Mouse (Mus musculus): ENCODE data around the gene Stard13.
A peak's percentile ranks its signal among the peaks of the same experiment; 100 is the strongest.

Gene Stard13

GRCm38 (mm10) chr5:151177171-151177570 lies 56.5 kb downstream of the Stard13 start:
- no peak for DNase-seq

- DNase-seq = no peak
Measured at GRCm38 (mm10) chr5:151175897-151176313, 57.7 kb downstream of the Stard13 start.

- DNase-seq = no peak
Measured at GRCm38 (mm10) chr5:151174485-151175460, 58.9 kb downstream of the Stard13 start.

GRCm38 (mm10) chr5:151173774-151174173 lies 59.9 kb downstream of the Stard13 start:
- no peak for DNase-seq

GRCm38 (mm10) chr5:151170168-151170750 lies 63.4 kb downstream of the Stard13 start:
- DNase-seq = no peak

DNA sequence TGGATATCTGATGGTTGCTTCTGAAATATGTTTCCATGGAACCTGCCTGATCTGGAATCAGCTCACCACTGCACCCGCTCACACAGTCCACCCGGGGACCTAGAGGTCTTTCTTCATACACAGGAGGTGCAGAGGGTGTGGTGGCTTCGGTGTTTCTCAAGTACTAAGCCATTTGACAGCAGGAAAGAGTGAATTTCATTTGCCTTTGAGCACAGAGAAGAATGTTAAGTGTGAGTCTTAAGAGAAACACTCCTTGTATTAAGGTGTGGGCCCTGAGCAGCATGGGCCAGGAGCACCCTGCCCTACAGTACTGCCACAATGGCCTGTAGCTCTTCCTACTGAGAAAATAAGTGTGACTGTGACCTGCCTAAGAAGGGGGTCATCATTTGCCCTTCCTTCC lies 65.4 kb downstream of the Stard13 start:
- no peak for DNase-seq

DNA sequence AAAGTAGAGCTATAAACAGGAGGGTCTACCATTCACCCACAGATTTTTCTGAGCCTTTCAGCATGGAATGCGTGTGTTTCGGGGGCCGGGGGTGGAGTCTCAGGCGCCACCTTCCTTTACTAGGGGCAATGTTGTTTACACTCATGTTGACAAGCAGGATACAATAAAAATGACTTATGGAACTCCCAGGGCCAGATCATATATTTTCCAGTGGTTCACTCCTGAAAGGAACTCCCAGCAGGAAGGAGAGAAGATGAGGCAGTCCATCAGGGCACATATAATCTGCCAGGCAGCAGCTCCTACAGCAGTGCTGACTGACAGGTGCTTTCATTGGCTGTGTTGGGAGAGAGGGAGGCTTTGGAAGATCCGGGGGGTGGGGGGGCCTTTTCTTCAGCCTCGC lies 66.0 kb downstream of the Stard13 start:
- DNase-seq = no peak

DNA sequence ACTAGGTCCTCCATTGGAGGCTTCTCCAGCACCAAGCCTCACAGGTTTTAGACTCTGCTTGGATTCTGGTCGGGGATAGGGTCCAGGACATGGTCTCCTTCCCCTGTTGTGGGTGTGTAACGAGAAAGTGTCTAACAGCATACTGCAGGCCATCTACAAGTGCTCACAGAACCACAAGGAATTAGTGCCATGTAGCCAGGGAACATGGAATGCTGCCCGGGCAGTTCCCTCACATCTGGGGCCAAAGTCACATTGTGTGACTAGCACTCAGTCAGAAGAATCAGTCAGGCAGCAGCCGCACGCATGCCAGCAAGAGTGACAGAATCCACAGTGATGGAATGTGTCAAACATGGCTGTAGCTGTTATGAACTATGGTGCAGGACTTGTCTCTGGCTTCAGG lies 67.4 kb downstream of the Stard13 start:
- peak; percentile 12 for DNase-seq

DNA sequence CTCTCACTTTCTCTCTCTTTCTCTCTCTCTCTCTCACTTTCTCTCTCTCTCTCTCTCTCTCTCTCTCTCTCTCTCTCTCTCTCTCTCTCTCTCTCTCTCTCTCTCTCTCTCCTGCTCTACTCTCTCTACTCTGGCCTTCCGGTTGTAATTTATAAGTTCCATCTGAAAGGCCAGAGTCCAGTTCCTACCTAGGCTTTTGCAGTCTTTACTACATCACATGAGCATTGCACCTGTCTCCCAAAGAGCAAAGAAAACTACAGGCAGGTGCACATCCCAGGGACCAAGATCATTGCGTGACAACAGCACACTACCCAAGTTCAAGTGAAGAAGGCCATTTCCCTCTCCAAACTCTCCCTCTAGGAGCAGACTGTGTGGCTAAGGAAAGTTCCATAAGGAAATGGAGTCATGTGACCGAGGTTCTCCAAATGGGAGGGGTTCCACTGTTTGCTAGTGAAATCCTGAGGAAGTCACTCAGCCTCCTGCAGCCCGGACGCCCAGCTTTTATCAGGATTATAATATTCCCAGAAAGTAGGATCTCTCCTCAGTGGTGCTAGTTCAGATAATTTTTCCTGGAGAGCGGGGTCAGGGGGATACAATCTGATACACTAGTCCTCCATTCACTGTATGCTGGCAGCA lies 68.1 kb downstream of the Stard13 start:
- no peak for DNase-seq

DNA sequence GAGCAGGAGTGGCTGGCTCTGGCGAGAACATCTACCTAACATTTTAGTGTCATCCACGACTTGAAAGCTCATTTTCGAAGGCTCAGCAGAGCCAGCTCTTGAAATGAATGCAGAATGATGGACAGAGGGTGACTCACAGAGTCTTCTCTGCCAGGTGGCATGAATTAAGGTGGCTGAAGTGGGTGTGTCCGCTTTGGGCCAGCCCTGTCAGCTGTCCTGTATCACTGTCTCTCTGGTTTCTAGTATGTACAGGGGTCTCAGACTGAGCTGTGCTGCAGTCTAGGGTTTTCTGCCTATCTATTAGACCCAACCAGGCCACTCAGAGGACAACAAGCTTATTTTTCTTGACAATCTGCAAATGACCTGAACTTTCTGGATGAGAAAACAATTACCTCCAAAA lies 68.8 kb downstream of the Stard13 start:
- no peak for DNase-seq

- DNase-seq = no peak
Measured at GRCm38 (mm10) chr5:151162642-151163041, 71.0 kb downstream of the Stard13 start.

DNA sequence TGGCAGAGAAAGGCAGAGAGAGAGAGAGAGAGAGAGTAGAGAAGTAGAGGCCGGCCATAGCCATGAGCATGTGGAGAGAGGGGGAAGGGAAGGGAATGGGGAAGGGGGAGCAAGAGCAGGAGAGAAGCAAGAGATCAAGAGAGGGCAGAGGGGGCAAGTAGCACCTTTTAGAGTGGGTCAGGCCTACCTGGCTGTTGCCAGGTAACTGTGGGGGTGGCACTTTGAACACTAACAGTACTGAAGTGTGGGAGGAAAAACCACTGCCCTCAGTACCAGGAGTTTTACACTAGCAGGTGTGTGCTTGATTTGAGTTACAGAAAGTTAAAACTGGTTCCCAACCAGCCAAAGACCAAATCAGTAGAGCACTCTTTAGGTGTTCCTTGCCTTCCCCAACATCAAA lies 78.4 kb downstream of the Stard13 start:
- no peak for DNase-seq

DNA sequence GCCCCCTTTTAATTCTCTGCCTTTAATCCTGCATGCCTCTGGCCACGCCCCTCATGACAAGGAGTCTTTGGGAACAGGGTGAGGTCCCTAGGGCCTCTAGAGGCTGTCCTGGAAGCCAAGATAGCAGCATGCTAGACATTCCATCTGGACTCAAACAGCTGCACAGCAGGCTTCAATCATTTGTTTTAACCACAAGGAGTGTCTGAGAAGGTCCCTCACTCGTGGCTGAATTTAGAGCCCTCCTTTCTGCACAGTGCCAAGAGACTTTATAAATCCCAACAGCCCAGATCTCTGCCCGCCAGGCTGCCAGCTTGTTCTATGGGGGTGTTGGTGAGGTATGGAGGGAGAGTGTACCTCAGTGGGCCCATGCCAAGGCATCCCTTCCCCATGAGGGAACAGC lies 78.9 kb downstream of the Stard13 start:
- no peak for DNase-seq

DNA sequence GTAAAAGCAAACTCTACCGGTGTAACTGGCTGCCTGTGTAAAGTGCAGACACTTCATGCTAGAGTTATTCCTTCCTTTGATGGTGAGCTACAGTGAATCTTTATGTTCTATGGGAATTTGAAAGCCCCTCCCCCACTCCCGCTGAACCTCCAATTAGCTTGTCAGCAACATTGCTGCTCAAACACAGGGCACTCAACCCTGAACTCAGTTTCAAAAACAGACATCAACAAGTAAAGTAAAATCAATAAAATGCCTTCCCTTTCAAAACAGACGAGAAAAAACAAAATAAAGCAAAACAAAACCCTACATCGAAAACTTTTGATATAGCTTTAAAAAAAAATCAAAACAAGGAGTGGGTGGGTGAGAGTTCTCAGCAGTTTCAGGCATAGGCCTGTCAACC lies 79.6 kb downstream of the Stard13 start:
- DNase-seq = no peak

GRCm38 (mm10) chr5:151151549-151151948 lies 82.1 kb downstream of the Stard13 start:
- DNase-seq = no peak

DNA sequence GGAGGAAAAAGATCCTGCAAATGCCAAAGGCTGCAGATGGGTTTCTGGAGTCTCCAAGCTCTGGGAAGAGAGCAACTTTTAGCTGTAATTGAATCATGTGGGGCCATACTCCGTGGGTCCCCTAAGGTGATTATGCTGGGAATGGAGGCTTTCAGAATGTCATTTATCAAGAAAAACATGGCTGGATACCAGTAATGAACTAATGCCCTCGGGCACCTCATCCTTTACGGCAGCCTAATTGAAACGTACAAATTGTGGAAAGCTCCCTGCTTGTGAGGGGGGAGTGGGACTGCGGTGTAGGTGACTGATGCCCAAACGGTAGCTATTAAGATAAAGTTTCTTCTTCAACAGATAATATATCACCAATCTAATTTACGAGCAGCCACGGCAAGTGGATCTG lies 84.1 kb downstream of the Stard13 start:
- DNase-seq = no peak

GRCm38 (mm10) chr5:151148079-151148478 lies 85.6 kb downstream of the Stard13 start:
- DNase-seq = no peak

DNA sequence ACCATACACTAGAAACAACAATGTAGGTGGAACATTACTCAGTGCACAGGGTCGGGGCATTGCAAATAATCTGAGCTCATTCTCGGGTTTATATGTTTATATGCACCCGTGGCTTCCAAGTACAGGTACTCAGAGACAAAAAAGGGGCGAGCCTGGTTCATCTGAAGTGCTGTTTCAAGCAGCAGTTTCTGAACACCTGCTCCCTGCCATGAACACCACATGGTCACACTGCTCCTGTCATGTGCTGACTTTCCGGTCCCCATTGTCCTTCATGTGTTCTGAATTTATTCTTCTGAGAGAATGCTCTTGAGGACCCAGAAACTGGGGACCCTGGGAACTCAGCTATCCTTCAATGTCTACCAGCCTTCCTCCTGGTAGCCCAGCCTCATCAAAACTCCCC lies 87.8 kb downstream of the Stard13 start:
- DNase-seq = no peak

DNA sequence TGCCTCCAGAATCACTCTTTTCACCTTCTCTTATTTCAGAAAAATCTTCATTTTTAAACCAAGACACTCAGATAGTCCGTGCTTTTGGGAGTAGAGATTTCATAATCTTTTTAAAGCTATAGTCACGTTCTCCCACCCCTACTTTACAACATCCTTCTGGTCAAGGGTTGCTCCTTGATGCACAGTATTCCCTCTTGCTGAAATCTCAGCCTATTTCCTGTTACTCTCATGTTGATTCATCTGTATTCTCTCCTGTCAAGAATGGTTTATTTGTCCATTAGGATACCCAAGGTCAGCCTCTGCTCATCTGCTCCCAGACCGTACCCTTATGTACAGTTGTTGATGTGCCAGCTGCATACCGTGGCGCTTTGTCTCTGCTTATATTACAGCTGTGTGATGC lies 89.7 kb downstream of the Stard13 start:
- DNase-seq = no peak

DNA sequence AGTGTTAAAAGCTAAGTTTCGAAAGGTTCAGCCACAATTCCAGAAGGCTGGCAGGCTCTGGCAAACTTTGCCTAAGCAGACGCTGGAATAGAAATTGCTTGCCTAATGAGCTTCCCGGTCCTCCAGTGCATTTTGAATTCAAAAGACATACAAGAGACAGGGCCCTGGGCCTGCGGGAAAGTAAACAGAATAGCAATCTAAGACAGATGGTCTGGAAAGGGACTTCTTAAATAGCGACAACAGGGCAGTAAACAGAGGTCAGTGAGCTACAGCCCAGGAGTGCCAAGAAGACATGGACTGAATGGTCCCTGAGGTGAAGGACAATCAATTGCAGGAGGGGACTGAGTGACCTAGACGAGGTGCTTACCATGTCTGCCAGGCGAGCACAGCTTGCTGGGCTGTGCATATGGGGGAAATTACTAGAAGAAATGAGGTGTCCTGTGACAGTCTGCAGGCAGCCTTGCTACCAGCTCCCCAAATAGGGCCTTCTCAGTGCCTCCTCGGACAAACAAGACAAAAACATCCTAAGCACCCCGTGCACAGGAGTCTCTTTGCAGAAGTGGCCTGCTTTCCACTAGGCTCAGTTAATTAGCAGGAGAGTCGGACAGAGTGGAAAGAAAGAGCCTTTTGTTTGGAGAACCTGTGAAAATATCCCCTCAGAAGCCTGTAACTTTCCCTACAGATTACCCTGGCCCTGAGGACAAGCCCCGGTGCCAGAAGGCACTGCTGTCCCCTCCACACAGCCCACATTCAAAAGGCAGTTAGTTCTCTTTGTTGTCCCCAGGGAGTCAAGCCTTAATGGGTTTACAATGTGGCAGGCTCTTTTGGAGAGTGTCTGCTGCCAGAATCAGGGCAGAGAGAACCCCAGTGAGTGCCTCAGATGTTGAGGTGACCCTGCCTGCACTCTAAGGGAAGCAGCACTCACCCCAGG lies 90.7 kb downstream of the Stard13 start:
- no peak for DNase-seq

DNA sequence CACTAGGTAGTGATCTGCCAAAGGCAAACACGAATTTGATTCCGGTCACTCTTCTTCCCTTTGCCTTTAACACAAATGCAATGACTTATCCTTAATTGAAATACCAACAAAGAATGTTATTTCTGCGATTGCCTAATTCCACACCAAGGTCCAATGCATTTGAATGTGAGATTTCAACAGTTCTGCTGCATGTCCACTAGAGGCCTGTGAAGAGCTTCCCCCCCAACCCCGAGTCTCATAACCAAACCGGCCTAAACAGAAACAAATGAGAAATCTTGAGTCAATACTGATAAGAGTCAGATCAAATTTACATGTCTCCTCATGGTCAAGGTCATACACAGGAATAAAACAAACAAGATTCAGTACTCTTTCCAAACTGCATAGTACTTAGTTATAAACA lies 91.4 kb downstream of the Stard13 start:
- DNase-seq = no peak

DNA sequence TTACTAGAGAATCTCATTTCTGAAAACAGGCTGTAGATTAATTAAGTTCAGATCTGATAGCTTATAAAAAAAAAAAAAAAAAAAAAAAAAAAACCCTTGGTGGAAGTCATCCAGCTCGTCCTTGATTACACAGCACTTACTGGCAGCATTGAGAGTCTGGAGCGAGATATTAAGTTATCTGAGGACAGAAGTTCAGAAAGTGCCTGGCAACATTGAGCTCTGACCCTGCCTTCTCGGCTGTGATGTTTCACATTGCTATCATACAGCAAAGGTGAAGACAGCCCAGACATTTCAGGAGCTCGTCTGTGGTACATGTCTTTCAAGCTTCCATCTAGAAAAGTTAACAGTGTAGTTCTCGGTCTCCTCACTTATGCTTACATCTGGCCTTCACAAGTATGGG lies 95.7 kb downstream of the Stard13 start:
- DNase-seq = no peak

- no peak for DNase-seq
Measured at GRCm38 (mm10) chr5:151137311-151137710, 96.3 kb downstream of the Stard13 start.
